Mouse (Mus musculus): ENCODE data around the gene Stx18. TPM values are rescaled to one million over a fixed set of nuclear protein-coding genes. Genes with fewer than 3 reads are reported as not detected.

The Stx18 gene
- polyA plus RNA-seq, 1 experiment from 2014 or later = 45.9 TPM

DNA sequence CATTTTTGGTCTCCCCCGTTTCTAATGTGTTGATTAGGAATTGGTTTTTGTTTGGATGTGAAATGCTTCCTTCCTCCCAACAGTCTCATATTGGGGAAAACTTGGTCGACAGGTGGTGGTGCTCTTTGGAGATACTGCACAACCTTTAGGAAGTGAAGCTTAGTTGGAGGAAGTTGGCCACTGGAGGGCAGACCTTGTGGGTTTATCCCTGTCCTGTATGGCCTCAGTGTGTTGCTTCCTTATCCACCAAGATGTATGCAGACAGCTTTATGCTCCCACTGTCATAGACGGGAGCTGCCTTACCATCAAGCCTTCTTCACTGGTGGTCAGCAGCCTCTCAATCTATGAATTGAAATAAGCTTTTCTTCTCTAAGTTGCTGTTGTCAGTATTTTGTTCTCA lies 9.6 kb downstream of the Stx18 start:
- Histone ChIP-seq H3K4me1 (replicated peaks; ENCODE audit: insufficient read depth, low read length) (no peaks in the 10 kb centered on the region), H3K9ac (ENCODE audit: low read depth, low read length) (no peak overlapping the region), H3K27me3 (ENCODE audit: insufficient read depth, low read length) (no peaks in the 10 kb centered on the region), H3K36me3 (ENCODE audit: insufficient read depth, low read length) (no peaks in the 10 kb centered on the region), H3K9me3 (replicated peaks; ENCODE audit: low read length) (no peaks in the 10 kb centered on the region), H3K4me3 (replicated peaks; ENCODE audit: low read depth, low read length) (no peak overlapping the region), H3K27ac (no peak overlapping the region), H3K4me2 (ENCODE audit: low read length) (no peak overlapping the region)
- 43% methylated on average over 3 of the region's 3 CpGs for WGBS
- DNase-seq (ENCODE audit: low spot score) = no peak
- no peak for ATAC-seq (replicated peaks; ENCODE audit: low FRiP score, low read depth)
- TF ChIP-seq CTCF (IDR thresholded peaks at IDR 0.05; ENCODE audit: low read depth) = peak; percentile 52

DNA sequence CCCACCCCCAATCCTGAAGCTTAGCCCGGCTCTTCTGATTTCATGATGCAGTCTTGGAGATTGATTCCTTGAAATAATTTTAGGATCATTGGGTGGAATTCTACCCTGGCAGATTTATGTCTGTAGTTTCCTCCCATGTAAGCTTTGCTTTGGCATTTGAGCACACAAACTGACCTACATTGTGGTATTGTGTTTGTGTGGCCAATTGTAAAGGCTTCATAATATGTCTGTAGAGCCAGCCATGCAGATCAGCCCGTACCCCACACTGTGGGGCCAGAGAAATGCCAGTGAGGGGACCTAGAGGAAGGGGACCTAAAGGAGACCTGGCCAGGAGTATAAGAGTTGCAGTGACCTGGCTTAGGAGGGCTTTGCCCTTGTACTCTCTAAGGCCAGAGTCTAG lies 22.5 kb downstream of the Stx18 start:
- ATAC-seq (replicated peaks; ENCODE audit: low FRiP score, low read depth) = no peak

DNA sequence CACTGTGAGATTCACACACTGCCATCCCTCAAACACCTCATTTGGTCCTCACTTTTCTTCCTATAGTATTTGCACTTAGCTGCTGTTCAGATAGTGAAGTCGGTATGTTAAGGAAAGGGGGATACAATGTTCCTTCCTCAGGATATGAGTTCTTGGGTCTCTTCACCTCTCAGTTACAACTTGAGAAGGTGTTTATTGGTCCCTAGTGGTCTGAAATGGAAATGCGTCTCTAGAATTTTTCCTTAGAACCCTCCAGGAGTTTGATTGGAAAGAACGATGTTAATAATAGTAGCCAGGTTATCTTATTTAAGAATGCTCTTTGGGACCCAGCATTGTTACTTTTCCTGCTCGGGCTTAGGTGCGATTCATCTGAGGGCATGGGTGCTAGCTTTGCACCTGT lies 24.2 kb downstream of the Stx18 start:
- Histone ChIP-seq H3K4me3 (replicated peaks; ENCODE audit: low read depth, low read length) (no peak overlapping the region), H3K4me1 (replicated peaks; ENCODE audit: insufficient read depth, low read length) (no peaks in the 10 kb centered on the region), H3K27ac (no peak overlapping the region), H3K36me3 (ENCODE audit: insufficient read depth, low read length) (no peaks in the 10 kb centered on the region), H3K4me2 (ENCODE audit: low read length) (no peak overlapping the region), H3K9me3 (replicated peaks; ENCODE audit: low read length) (no peaks in the 10 kb centered on the region), H3K27me3 (ENCODE audit: insufficient read depth, low read length) (no peaks in the 10 kb centered on the region), H3K9ac (ENCODE audit: low read depth, low read length) (no peak overlapping the region)
- ATAC-seq (replicated peaks; ENCODE audit: low FRiP score, low read depth) = no peak
- TF ChIP-seq CTCF (IDR thresholded peaks at IDR 0.05; ENCODE audit: low read depth) = peak; percentile 60
- 14% methylated on average over 5 of the region's 5 CpGs for WGBS
- DNase-seq (ENCODE audit: low spot score) = peak; percentile 55

More for the DNA sequence above, 22.5 kb downstream of the Stx18 start:
- Histone ChIP-seq H3K4me1 (replicated peaks; ENCODE audit: insufficient read depth, low read length) (no peaks in the 10 kb centered on the region), H3K4me2 (ENCODE audit: low read length) (no peak overlapping the region), H3K9me3 (replicated peaks; ENCODE audit: low read length) (no peaks in the 10 kb centered on the region), H3K27me3 (ENCODE audit: insufficient read depth, low read length) (no peaks in the 10 kb centered on the region), H3K9ac (ENCODE audit: low read depth, low read length) (no peak overlapping the region), H3K27ac (no peak overlapping the region), H3K36me3 (ENCODE audit: insufficient read depth, low read length) (no peaks in the 10 kb centered on the region), H3K4me3 (replicated peaks; ENCODE audit: low read depth, low read length) (no peak overlapping the region)
- no peak for TF ChIP-seq CTCF (IDR thresholded peaks at IDR 0.05; ENCODE audit: low read depth)
- WGBS = 35% methylated on average over 2 of the region's 2 CpGs
- no peak for DNase-seq (ENCODE audit: low spot score)

DNA sequence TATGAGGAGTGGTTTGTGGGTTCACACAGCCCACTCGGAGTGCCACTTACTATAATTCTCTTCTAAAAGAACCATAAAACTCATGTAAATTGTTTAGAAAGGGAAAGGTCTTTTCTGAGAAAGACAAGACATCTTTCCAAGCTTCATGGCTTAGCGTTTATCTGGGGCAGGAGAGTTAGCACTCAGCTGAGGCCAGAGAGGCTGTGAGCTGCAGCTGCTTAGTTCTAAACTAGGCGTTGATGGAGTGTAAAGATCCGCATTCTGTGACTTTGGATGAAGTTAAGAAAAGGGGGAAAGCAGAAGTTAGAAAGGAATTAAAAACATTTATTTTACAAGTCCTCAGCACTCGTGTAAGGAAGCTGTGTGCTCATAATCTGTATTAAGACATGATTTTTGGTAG lies 24.8 kb downstream of the Stx18 start:
- 51% methylated on average over 5 of the region's 5 CpGs for WGBS
- no peak for TF ChIP-seq CTCF (IDR thresholded peaks at IDR 0.05; ENCODE audit: low read depth)
- Histone ChIP-seq H3K4me3 (replicated peaks; ENCODE audit: low read depth, low read length) (no peak overlapping the region), H3K36me3 (ENCODE audit: insufficient read depth, low read length) (no peaks in the 10 kb centered on the region), H3K9me3 (replicated peaks; ENCODE audit: low read length) (no peaks in the 10 kb centered on the region), H3K27me3 (ENCODE audit: insufficient read depth, low read length) (no peaks in the 10 kb centered on the region), H3K4me1 (replicated peaks; ENCODE audit: insufficient read depth, low read length) (no peaks in the 10 kb centered on the region), H3K9ac (ENCODE audit: low read depth, low read length) (no peak overlapping the region), H3K4me2 (ENCODE audit: low read length) (no peak overlapping the region), H3K27ac (no peak overlapping the region)
- peak; percentile 50 for DNase-seq (ENCODE audit: low spot score)
- ATAC-seq (replicated peaks; ENCODE audit: low FRiP score, low read depth) = no peak

DNA sequence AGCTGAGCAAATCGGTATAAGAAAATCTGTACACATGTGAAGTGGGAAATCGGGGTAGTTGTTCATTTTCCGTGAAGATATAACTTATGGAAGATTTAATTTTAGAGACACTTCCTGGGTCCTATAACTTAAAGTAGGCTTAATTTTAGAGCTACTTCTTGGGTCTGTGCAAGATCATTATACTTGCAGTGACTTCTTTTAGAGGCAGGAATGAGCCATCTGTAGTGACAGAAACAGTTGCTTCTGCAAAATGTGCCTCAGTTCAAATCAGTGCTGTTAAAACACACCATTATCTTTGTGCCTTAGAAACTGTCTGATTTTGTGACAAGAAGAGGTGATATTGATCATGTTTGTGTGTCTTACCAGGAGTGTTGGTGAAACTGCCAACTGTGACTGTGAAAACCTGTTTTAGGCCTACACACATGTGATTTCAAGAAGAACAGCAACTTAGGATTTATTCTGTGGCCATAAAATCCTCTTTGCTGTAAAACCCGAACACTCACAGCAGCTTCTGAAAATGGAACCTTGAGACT lies 25.6 kb downstream of the Stx18 start:
- no peak for TF ChIP-seq CTCF (IDR thresholded peaks at IDR 0.05; ENCODE audit: low read depth)
- H3K9ac ChIP-seq (ENCODE audit: low read depth, low read length) = no peak overlapping the region
- no peak for DNase-seq (ENCODE audit: low spot score)
- H3K9me3 ChIP-seq (replicated peaks; ENCODE audit: low read length) = no peaks in the 10 kb centered on the region
- H3K36me3 ChIP-seq (ENCODE audit: insufficient read depth, low read length) = no peaks in the 10 kb centered on the region
- no peaks in the 10 kb centered on the region for H3K27me3 ChIP-seq (ENCODE audit: insufficient read depth, low read length)
- no peak for ATAC-seq (replicated peaks; ENCODE audit: low FRiP score, low read depth)
- no peak overlapping the region for H3K27ac ChIP-seq
- no peak overlapping the region for H3K4me3 ChIP-seq (replicated peaks; ENCODE audit: low read depth, low read length)
- WGBS = 89% methylated on average over 4 of the region's 4 CpGs
- no peak overlapping the region for H3K4me2 ChIP-seq (ENCODE audit: low read length)
- no peaks in the 10 kb centered on the region for H3K4me1 ChIP-seq (replicated peaks; ENCODE audit: insufficient read depth, low read length)

DNA sequence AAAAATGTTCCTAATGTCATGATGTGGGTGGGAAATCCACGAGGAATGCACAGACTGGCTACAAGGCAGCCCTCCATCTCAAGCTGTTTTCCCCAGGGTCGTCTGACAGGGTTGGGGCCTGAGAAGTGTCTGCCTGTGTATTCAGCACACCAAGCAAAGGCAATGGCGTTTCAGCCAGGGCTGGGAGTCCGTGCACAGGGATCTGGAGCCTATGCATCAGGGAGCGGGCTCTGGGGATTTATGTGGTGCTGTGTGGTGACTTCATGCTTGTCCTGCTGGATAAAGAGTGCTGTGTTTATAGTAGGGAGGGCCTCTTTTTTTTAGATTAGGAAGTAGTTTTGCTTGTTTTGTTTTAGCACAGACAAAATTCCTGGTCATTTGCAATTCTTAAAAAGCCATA lies 26.2 kb downstream of the Stx18 start:
- Histone ChIP-seq H3K4me2 (ENCODE audit: low read length) (no peak overlapping the region), H3K27me3 (ENCODE audit: insufficient read depth, low read length) (no peaks in the 10 kb centered on the region), H3K4me1 (replicated peaks; ENCODE audit: insufficient read depth, low read length) (no peaks in the 10 kb centered on the region), H3K9me3 (replicated peaks; ENCODE audit: low read length) (no peaks in the 10 kb centered on the region), H3K9ac (ENCODE audit: low read depth, low read length) (no peak overlapping the region), H3K27ac (no peak overlapping the region), H3K4me3 (replicated peaks; ENCODE audit: low read depth, low read length) (no peak overlapping the region), H3K36me3 (ENCODE audit: insufficient read depth, low read length) (no peaks in the 10 kb centered on the region)
- TF ChIP-seq CTCF (IDR thresholded peaks at IDR 0.05; ENCODE audit: low read depth) = no peak
- ATAC-seq (replicated peaks; ENCODE audit: low FRiP score, low read depth) (no peak), DNase-seq (ENCODE audit: low spot score) (no peak)
- WGBS = 40% methylated on average over 5 of the region's 5 CpGs

DNA sequence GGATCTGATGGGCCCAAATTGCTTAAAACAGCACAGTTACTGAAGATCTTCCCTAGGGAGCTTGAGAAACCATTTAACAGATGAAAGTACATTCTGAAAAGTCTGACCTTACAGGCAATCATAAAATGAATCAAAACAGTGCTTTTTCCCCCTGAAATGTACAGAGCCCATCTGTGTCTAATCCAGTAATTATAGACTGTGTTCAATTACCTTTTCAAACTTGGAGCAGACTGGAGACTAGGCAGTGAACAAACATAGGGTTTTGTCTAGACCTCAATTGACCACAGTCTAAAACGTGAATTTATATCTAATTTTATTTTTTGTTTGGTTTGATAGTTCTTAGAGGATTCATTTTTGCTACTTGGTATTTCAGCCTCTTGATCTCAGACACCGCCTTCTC lies 26.9 kb downstream of the Stx18 start:
- Histone ChIP-seq H3K4me1 (replicated peaks; ENCODE audit: insufficient read depth, low read length) (no peaks in the 10 kb centered on the region), H3K4me2 (ENCODE audit: low read length) (no peak overlapping the region), H3K4me3 (replicated peaks; ENCODE audit: low read depth, low read length) (no peak overlapping the region), H3K9me3 (replicated peaks; ENCODE audit: low read length) (no peaks in the 10 kb centered on the region), H3K27ac (no peak overlapping the region), H3K27me3 (ENCODE audit: insufficient read depth, low read length) (no peaks in the 10 kb centered on the region), H3K9ac (ENCODE audit: low read depth, low read length) (no peak overlapping the region), H3K36me3 (ENCODE audit: insufficient read depth, low read length) (no peaks in the 10 kb centered on the region)
- 88% methylated on average over 2 of the region's 2 CpGs for WGBS
- DNase-seq (ENCODE audit: low spot score) (no peak), ATAC-seq (replicated peaks; ENCODE audit: low FRiP score, low read depth) (no peak)
- no peak for TF ChIP-seq CTCF (IDR thresholded peaks at IDR 0.05; ENCODE audit: low read depth)
